Comparison of ENCODE assay signal across 11 mouse cellular contexts in genomic region chr1:167386466-167386865, GRCm38 (mm10).
"Had no signal": no experiment of that assay in that cellular context is flagged by ENCODE, and none has a peak within 500 bp of the region (broad histone marks: within the 10 kb centered on the region; RNA-seq: fewer than 3 reads in every experiment).

No protein-coding gene starts in this region.

- ATAC-seq: inflammation-experienced regulatory T-cells, adult 6 months; midbrain, embryonic 15.5 days had no signal

- H3K9ac ChIP-seq: limb, embryonic 12.5 days; midbrain, embryonic 15.5 days; neural tube, embryonic 13.5 days had no signal

- H3K27ac ChIP-seq: layer of hippocampus, adult 2 months; limb, embryonic 12.5 days; midbrain, embryonic 15.5 days; neural tube, embryonic 13.5 days had no signal

- H3K4me3 ChIP-seq: layer of hippocampus, adult 2 months; limb, embryonic 12.5 days; midbrain, embryonic 15.5 days; neural tube, embryonic 13.5 days had no signal

- H3K4me1 ChIP-seq: limb, embryonic 12.5 days; midbrain, embryonic 15.5 days had no signal

- DNase-seq: kidney, postnatal 10 days; kidney, postnatal 4 days; lung, postnatal 36 days; right cerebral cortex, postnatal 25 days; thymus, adult 18-20 months; thymus, postnatal 14 days had no signal

- H3K27me3 ChIP-seq: midbrain, embryonic 15.5 days had no signal

- H3K4me2 ChIP-seq: limb, embryonic 12.5 days; midbrain, embryonic 15.5 days; neural tube, embryonic 13.5 days had no signal

- H3K9me3 ChIP-seq: limb, embryonic 12.5 days; midbrain, embryonic 15.5 days; neural tube, embryonic 13.5 days had no signal

- H3K36me3 ChIP-seq: limb, embryonic 12.5 days; midbrain, embryonic 15.5 days; neural tube, embryonic 13.5 days had no signal
